Mouse (Mus musculus) spleen, adult 18-20 months (tissue): Measurements from ENCODE around the gene Ppfia4.

Experiments
- DNase-seq, 2 experiments: peaks; one replicate each; pipeline ENCODE4 v3.0.0; 2022; ENCODE audit warnings: mixed read lengths in 2 of 2

Ppfia4 gene

GRCm38 (mm10) chr1:134297265-134297664 is 35.5 kb downstream of the Ppfia4 start:
- no peak for DNase-seq

GRCm38 (mm10) chr1:134293738-134294604 is 38.8 kb downstream of the Ppfia4 start:
- DNase-seq = no peak

- no peak for DNase-seq
Measured at GRCm38 (mm10) chr1:134293276-134293675, 39.5 kb downstream of the Ppfia4 start.

DNA sequence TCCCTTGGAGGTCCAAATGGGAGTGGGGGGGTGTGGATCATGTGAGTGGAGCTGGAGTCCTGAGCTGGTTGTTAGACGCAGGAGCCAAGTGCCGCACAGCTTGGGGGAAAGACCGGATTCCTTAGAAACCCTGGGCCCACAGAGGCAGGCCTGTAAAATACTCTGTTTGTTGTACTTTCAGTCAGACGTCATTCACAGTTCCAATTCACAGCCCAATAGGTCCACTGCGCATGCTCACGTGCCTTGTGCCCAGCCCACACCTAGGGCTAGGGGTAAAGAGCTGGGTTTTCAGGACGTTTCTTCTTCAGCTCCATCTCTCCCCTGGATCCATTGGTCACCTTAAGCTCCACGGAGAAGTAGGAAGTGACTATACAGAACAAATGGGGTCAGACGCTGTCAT is 40.1 kb downstream of the Ppfia4 start:
- no peak for DNase-seq

GRCm38 (mm10) chr1:134292073-134292472 is 40.7 kb downstream of the Ppfia4 start:
- no peak for DNase-seq

DNA sequence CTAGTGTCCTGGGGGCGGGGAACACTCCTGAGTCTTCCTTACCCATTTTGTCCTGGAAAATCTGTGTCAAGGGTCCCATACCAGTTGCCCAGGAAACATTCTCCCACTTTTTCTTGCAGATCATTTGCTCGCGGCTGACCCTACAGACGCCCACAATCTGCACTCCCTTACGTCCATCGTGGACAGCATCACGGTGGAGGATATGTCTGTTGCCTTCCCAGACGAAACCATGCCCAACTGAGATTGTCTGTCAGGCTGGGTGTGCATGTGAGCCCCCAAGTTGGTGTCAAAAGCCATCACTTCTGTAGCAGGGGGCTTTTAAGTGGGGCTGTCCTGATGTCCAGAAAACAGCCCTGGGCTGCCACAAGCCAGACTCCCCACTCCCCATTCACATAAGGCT is 41.2 kb downstream of the Ppfia4 start:
- DNase-seq = no peak

DNA sequence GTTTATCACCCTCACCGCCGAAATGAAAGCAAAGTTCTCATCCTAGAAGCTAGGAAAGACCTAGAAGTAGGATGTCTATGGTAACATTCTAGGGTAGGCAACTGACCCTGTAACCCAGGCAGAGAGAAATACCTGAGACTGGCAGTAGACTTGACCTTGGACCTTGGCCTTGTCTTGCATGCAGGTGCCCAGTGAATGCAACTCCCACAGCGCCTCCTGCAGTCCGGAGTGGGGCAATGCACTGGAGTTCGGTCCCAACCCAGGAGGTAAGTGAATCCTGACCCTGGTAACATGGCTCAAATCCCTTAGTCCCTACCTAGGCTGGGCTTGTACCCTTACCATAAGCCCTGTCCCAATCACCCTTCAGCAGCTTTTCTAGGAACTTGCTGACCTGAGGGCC is 41.8 kb downstream of the Ppfia4 start:
- DNase-seq = no peak

DNA sequence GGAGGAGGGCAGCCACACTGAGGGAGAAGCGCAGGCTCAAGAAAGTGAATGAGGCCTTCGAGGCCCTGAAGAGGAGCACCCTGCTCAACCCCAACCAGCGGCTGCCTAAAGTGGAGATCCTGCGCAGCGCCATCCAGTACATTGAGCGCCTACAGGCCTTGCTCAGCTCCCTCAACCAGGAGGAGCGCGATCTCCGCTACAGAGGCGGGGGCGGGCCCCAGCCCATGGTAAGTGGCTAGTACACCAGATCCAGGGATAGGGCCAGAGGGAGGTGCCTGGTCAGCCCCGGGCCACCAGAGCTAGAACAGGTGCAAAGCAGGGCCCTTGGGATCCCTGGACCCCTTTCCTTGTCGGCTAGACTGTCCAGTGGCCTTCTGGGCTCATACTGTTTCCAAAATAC is 42.4 kb downstream of the Ppfia4 start:
- no peak for DNase-seq

DNA sequence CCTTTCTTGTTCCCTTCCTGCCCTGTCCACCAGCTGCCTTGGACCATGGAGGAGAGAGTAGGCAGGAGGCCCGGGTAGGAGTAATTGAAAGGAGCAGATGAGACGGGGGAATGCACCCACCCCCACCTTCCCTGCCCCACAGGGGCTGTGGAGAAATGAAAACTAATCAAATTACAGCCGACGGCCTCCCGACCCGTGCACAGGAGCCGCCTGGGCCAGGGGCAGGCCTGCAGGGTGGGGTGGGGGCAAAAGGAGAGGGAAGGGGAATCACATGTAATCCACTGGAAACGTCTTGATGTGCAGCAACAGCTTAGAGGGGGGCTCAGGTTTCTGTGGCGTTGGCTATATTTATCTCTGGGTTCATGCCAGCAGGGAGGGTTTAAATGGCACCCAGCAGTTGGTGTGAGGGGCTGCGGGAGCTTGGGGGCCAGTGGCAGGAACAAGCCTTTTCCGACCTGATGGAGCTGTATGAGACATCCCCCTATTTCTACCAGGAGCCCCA is 43.1 kb downstream of the Ppfia4 start, which contains the start of gene Myog:
Myog (plus strand) TSS at position 392 of the 502 bp plus-strand sequence.
- no peak for DNase-seq

- no peak for DNase-seq
Measured at GRCm38 (mm10) chr1:134288239-134288638, 44.5 kb downstream of the Ppfia4 start.

DNA sequence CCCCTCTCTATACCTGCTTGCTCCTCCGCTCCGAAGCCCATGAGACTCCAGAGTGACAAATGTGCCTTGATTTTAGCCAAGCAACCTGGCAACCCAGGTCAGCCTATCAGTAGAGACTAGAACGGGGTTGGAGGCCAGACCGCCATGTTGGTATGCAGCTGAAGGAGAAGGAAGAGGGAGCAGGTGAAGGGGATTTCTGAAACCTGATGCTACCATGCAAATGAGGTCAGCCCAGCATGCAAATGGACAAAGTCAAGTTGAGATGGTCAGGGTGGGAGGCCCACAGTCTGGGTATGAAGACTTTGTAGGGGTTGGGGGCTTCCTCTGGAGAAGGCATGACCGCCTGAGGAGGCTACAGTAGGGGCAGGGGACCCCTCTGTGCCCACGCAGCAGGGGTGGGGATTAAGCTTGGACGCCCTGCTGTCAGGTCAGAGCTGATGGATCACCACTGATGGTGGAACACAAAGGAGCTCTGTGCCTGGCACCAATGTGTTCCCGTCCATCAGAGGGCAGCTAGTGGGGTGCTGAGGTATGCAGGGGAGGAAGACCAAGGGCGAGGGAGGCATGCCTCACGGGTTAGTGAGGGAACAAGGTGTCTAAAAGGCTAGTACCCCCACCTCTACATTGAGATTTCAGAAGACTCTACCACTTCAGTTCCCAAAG is 47.1 kb downstream of the Ppfia4 start:
- DNase-seq = no peak

- no peak for DNase-seq
Measured at GRCm38 (mm10) chr1:134283108-134283507, 49.6 kb downstream of the Ppfia4 start.

- no peak for DNase-seq
Measured at GRCm38 (mm10) chr1:134282342-134282741, 50.4 kb downstream of the Ppfia4 start.

DNA sequence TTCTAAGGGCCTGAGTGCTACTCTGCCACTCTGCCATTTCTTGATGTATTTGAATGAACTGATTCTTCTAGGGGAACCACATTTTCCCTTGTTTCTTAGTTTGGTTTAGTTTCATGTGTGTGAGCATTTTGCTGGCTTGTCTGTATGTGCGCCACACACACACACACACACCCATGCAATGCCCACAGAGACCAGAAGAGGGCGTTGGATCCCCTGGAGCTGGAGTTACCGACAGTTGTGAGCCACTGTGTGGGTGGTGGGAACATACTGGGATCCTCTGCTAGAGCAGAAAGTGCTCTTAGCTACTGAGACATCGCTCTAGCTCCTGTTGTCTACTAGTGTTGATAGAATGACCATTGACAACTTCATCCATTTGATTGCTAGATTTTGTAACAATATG is 51.2 kb downstream of the Ppfia4 start:
- DNase-seq = no peak

GRCm38 (mm10) chr1:134280174-134280573 is 52.6 kb downstream of the Ppfia4 start:
- no peak for DNase-seq

GRCm38 (mm10) chr1:134276823-134277222 is 55.9 kb downstream of the Ppfia4 start:
- DNase-seq = no peak

- DNase-seq = no peak
Measured at GRCm38 (mm10) chr1:134275616-134276464, 56.9 kb downstream of the Ppfia4 start.

DNA sequence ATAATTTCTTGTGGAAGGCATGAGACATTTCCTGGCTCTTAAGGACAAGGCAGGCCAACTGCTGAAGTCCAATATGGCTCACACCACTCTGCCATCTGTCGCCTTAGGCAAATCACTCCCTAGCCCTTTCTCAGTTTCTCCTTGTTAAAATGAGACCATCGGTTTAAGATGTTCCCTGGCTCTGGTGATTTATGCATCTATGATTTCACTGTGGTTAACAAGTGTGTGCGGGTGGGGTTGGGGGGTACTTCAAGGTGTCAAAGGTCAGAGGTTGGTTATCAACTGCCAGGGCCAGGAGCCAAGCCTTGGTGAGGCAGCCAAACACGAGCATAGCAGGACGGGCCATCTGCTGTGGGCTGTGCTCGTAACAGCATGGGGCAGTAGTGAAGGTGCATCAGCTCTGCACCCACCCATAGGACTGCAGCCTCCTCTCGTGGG is 58.2 kb downstream of the Ppfia4 start:
- DNase-seq = no peak

DNA sequence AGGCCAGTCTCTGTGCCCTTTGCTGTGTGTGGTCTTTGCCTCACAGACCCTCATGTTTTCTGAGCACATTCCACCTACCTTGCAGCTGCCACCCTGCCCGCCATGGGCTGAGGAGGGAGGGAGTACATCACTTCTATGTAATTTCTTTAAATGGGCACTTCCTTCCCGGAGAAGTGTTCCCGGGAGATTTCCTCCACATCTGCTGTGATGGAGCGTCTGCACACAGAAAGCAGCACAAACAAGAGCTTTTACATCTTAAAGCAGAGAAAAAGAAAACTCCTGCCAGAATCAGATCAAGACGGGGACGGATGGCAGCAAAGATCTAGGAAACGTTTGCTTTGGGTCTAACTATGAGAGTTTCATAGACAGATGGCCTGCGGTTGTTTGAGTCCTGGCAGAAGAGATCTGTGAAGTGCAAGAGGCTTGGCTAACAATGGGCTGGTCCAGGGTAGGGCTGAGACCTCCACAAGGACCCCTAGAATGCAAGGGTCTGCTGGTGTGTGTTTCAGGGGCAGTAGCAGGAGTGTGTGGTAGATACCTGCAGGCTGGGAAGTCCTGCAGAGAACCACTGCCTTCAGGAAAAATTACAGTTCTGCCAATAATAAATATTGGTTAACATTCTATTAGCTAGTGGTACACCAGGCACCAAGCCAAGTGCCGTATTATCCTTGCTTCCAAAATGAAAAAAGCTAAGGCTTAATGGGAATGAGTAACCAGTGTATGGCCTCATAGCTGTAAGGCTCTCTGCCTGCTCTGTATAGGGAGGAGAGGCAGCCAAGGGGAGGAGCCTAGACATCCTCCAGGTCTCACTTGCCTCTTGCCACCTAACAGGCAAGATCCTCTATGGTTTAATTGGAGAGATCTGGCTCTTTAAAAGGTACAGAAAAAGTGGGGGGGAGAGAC is 59.0 kb downstream of the Ppfia4 start:
- no peak for DNase-seq

DNA sequence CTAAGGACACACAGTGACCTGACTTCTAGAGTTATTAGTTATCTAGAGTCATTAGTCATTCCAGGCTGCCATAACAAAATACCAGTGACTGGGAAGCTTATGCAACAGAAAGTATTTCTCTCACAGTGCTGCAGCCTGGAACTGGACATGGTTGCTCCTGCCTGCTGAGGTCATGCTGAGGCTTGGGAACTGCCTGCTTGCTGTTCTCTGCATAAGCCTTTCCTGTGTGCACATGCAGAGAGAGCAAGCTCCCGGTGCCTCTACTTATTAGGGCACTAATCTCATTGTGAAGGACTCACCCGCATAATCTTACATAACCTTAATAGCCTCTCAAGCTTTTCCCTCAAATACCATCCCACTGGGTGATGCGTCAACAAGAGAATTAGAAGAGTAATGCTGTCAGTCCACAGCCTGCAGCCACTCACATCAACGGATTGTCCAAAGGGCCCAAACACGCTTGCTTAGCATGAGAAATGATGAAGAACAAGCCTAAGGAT is 59.9 kb downstream of the Ppfia4 start:
- no peak for DNase-seq

GRCm38 (mm10) chr1:134270026-134270425 is 62.7 kb downstream of the Ppfia4 start:
- DNase-seq = no peak

GRCm38 (mm10) chr1:134265797-134266196 is 66.9 kb downstream of the Ppfia4 start:
- no peak for DNase-seq
